Mouse (Mus musculus) forebrain, postnatal 0 days (tissue): ENCODE results near the gene Rnf220. TPM values are rescaled to one million over a fixed set of nuclear protein-coding genes. Genes with fewer than 3 reads are reported as not detected.

Experiments
- ATAC-seq: fragments of 200-750 bp; cut with Nextera tagmentation; 2 replicates; pipeline ENCODE4 v1.8.0; 2017; ENCODE audit warnings: mild to moderate bottlenecking, moderate library complexity
- DNase-seq: peaks from one replicate; pipeline ENCODE4 v3.0.0-alpha.2; 2015
- H3K27ac ChIP-seq: fragments of 300-500 bp; sonication (generic); 2 replicates; pipeline ENCODE4 v1.5.1; 2014; ENCODE audit warnings: low read depth, mild to moderate bottlenecking, antibody characterized with exemption, low read length, moderate library complexity, mixed read lengths
- H3K27me3 ChIP-seq: fragments of 300-500 bp; sonication (generic); 2 replicates; pipeline ENCODE4 v1.6.1; 2014; ENCODE audit warnings: mild to moderate bottlenecking, low read length, mixed read lengths; ENCODE audit not compliant: insufficient read depth
- H3K36me3 ChIP-seq: fragments of 300-500 bp; sonication (generic); 2 replicates; pipeline ENCODE4 v1.6.1; 2014; ENCODE audit warnings: mild to moderate bottlenecking, moderate library complexity; ENCODE audit not compliant: insufficient read depth
- H3K4me1 ChIP-seq: fragments of 300-500 bp; sonication (generic); 2 replicates; pipeline ENCODE4 v1.6.1; 2014; ENCODE audit warnings: antibody characterized with exemption; ENCODE audit not compliant: insufficient read depth
- H3K4me2 ChIP-seq: fragments of 300-500 bp; sonication (generic); 2 replicates; pipeline ENCODE4 v1.6.1; 2014; ENCODE audit warnings: low read depth, mild to moderate bottlenecking, moderate library complexity
- H3K4me3 ChIP-seq: fragments of 300-500 bp; sonication (generic); 2 replicates; pipeline ENCODE4 v1.5.1; 2014; ENCODE audit warnings: low read depth, low read length, mixed read lengths
- H3K9ac ChIP-seq: fragments of 300-500 bp; sonication (generic); 2 replicates; pipeline ENCODE4 v1.6.1; 2014; ENCODE audit warnings: mild to moderate bottlenecking
- H3K9me3 ChIP-seq: fragments of 300-500 bp; sonication (generic); 2 replicates; pipeline ENCODE4 v1.6.1; 2016; ENCODE audit warnings: low read length
- CTCF ChIP-seq: sonication (generic); IDR thresholded peaks from 2 replicates; pipeline ENCODE4 v1.5.1; 2016; ENCODE audit warnings: antibody characterized with exemption, control low read depth, low read depth
- WGBS: fragments of 180-500 bp; shearing (Covaris S2); extraction: QIAGEN DNeasy Blood & Tissue Kit; methylation state at CpG from one replicate; pipeline ENCODE4 v1.1.7; 2014; 5-methylcytosine and 5-hydroxymethylcytosine counted together
- polyA plus RNA-seq: library from polyadenylated mRNA; unstranded; fragments of >200 nt; fragmentation: Nextera tagmentation; extraction: Ambion mirVana; gene quantifications from 2 replicates; pipeline ENCODE4 v1.2.1, GENCODE M21; 2015
- total RNA-seq: library from RNA; depleted of rRNA; stranded (reverse); fragments of >200 nt; gene quantifications from 2 replicates; pipeline ENCODE4 v1.2.3, GENCODE M21; 2014; rRNA removed

Rnf220 gene
- total and polyA plus RNA-seq, 2 experiments from 2014 or later, result 140 to 185 TPM

DNA sequence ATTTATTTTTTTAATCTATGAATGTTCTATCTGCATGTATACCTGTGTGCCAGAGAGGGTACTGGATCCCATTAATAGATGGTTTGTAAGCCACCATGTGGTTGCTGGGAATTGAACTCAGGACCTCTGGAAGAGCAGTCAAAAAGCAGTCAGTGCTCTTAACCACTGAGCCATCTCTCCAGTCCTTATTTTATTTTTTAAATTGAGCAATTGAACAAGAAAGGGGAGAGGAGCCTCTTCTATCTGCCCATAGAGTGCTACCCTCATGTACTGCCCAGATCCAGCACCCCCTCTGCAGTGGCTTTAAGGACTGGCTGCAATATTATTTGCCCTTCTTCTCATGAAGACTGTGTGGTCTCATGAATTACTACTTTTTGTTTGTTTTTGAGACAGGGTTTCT, 271.6 kb downstream of the Rnf220 start:
- no peak overlapping the region for H3K27ac ChIP-seq
- H3K4me1 ChIP-seq, result no peaks in the 10 kb centered on the region
- no peak overlapping the region for H3K4me2 ChIP-seq
- no peak for ATAC-seq
- no peaks in the 10 kb centered on the region for H3K36me3 ChIP-seq
- H3K4me3 ChIP-seq, result no peak overlapping the region
- no peak for TF ChIP-seq CTCF
- no peaks in the 10 kb centered on the region for H3K9me3 ChIP-seq
- H3K27me3 ChIP-seq, result no peaks in the 10 kb centered on the region
- DNase-seq, result no peak
- H3K9ac ChIP-seq, result no peak overlapping the region

DNA sequence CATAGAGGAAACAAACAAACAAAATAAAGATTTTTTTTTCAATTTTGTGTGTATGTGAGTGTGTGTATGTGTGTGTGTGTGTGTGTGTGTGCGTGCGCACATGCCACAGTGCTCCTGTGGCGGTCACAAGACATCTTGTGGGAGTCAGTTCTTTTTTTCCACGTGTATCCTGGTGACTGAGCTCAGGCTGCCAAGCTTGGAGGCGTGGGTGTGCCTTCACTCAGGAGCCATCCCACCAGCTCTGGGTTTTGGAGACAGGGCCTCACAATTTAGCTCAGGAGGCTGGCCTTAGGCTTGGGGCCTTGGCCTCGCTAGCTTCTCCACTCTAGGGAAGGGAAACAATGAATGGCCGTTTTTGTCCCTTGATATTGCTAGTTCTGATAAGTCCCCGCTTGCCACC, 272.7 kb downstream of the Rnf220 start:
- no peak for TF ChIP-seq CTCF
- no peak overlapping the region for H3K9ac ChIP-seq
- ATAC-seq (no peak), DNase-seq (no peak)
- H3K4me3 ChIP-seq, result no peak overlapping the region
- 80% methylated on average over 8 of the region's 8 CpGs for WGBS
- H3K4me2 ChIP-seq, result no peak overlapping the region
- no peak overlapping the region for H3K27ac ChIP-seq
- H3K36me3 ChIP-seq, result no peaks in the 10 kb centered on the region
- no peaks in the 10 kb centered on the region for H3K9me3 ChIP-seq
- no peaks in the 10 kb centered on the region for H3K27me3 ChIP-seq
- no peaks in the 10 kb centered on the region for H3K4me1 ChIP-seq

DNA sequence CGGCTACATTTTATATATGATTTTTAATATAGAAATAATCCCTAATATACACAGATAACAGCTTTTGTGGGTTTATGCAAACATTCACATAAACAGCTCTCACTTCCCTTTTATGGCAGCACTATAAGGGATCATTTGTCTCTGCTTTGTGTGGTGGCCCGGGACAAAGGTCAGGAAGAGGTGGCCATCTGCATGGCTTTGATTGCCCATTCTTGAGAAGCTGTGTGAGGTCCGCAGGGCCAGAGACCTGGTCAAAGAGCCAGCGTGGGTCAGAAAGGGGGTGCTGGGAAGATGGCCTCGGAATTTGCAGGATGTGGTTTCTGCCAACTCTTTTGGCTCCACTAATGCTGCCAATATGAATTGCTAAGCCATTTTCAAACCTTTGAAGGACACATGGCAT, 273.9 kb downstream of the Rnf220 start:
- no peak overlapping the region for H3K4me2 ChIP-seq
- ATAC-seq, result no peak
- H3K27me3 ChIP-seq, result no peaks in the 10 kb centered on the region
- H3K9ac ChIP-seq, result no peak overlapping the region
- no peaks in the 10 kb centered on the region for H3K9me3 ChIP-seq
- H3K27ac ChIP-seq, result no peak overlapping the region
- H3K4me3 ChIP-seq, result no peak overlapping the region
- H3K36me3 ChIP-seq, result no peaks in the 10 kb centered on the region
- TF ChIP-seq CTCF, result no peak
- no peaks in the 10 kb centered on the region for H3K4me1 ChIP-seq
- 67% methylated on average over 5 of the region's 5 CpGs for WGBS
- DNase-seq, result no peak

DNA sequence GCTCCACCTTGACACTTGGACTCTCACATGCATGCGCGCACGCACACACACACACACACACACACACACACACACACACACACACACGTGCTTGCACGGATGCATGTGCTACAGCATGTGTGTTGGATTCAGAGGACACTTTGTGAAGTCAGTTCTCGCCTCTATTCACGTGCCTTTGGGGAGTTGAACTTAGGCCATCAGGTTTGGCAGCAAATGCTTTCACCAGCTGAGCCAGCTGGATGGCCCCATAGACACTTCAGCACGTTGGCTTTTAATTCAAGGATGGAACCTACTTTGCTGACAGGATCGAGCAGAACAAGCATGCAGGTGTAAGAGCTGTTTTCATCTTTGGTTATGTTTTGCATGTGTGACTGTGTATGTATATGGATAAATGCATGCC, 275.0 kb downstream of the Rnf220 start:
- Histone ChIP-seq H3K9ac (no peak overlapping the region), H3K27ac (no peak overlapping the region), H3K9me3 (no peaks in the 10 kb centered on the region), H3K4me3 (no peak overlapping the region), H3K27me3 (no peaks in the 10 kb centered on the region), H3K4me1 (no peaks in the 10 kb centered on the region), H3K36me3 (no peaks in the 10 kb centered on the region), H3K4me2 (no peak overlapping the region)
- ATAC-seq (no peak), DNase-seq (no peak)
- TF ChIP-seq CTCF, result no peak
- 71% methylated on average over 9 of the region's 9 CpGs for WGBS

Other genes starting within 250 kb of the Rnf220 start
- 9.8 and 11.6 TPM in 2 replicates for gene Tmem53, start 245.1 kb downstream of the Rnf220 start, total RNA-seq
- 10.5 and 12.4 TPM in 2 replicates for gene Tmem53, start 245.1 kb downstream of the Rnf220 start, polyA plus RNA-seq
- 1.5 and 1.8 TPM in 2 replicates for gene Armh1, start 244.9 kb downstream of the Rnf220 start, total RNA-seq
- gene Armh1, start 244.9 kb downstream of the Rnf220 start, polyA plus RNA-seq, result 2.0 and 2.5 TPM in 2 replicates
- gene Eri3, start 53.3 kb upstream of the Rnf220 start, total RNA-seq, result 269 and 276 TPM in 2 replicates
- 379 and 380 TPM in 2 replicates for gene Eri3, start 53.3 kb upstream of the Rnf220 start, polyA plus RNA-seq
- 75.0 and 88.4 TPM in 2 replicates for gene Dmap1, start 185.2 kb upstream of the Rnf220 start, total RNA-seq
- gene Dmap1, start 185.2 kb upstream of the Rnf220 start, polyA plus RNA-seq, result 80.4 and 84.7 TPM in 2 replicates
- gene Gm12845, start 227.4 kb upstream of the Rnf220 start, total RNA-seq, result not detected in 2 replicates
- gene Gm12845, start 227.4 kb upstream of the Rnf220 start, polyA plus RNA-seq, result not detected in 2 replicates